Mouse (Mus musculus) lung, embryonic 15.5 days (tissue): ENCODE data around the gene Nfia. TPM values are rescaled to one million over a fixed set of nuclear protein-coding genes. Genes with fewer than 3 reads are reported as not detected.

ENCODE experiments used
- ATAC-seq: fragments of 200-750 bp; cut with Nextera tagmentation; 2 replicates; pipeline ENCODE4 v1.8.0; 2017; ENCODE audit warnings: moderate number of reproducible peaks, borderline replicate concordance; ENCODE audit not compliant: low FRiP score, low TSS enrichment; ENCODE audit errors: extremely low read depth
- H3K27ac ChIP-seq: fragments of 300-500 bp; sonication (generic); 2 replicates; pipeline ENCODE4 v1.5.1; 2015; ENCODE audit warnings: moderate library complexity, mild to moderate bottlenecking, inconsistent platforms
- H3K27me3 ChIP-seq: fragments of 300-500 bp; sonication (generic); 2 replicates; pipeline ENCODE4 v1.6.1; 2015; ENCODE audit warnings: inconsistent platforms
- H3K36me3 ChIP-seq: fragments of 300-500 bp; sonication (generic); 2 replicates; pipeline ENCODE4 v1.6.1; 2015; ENCODE audit warnings: inconsistent platforms
- H3K4me1 ChIP-seq: fragments of 300-500 bp; sonication (generic); 2 replicates; pipeline ENCODE4 v1.6.1; 2015; ENCODE audit warnings: inconsistent platforms
- H3K4me2 ChIP-seq: fragments of 300-500 bp; sonication (generic); 2 replicates; pipeline ENCODE4 v1.6.1; 2015; ENCODE audit warnings: inconsistent platforms, mild to moderate bottlenecking, moderate library complexity
- H3K4me3 ChIP-seq: fragments of 300-500 bp; sonication (generic); 2 replicates; pipeline ENCODE4 v1.5.1; 2015; ENCODE audit warnings: mild to moderate bottlenecking, inconsistent platforms
- H3K9ac ChIP-seq: fragments of 300-500 bp; sonication (generic); 2 replicates; pipeline ENCODE4 v1.6.1; 2015; ENCODE audit warnings: inconsistent platforms
- H3K9me3 ChIP-seq: fragments of 300-500 bp; sonication (generic); 2 replicates; pipeline ENCODE4 v1.6.1; 2016; ENCODE audit warnings: inconsistent platforms
- WGBS: fragments of 180-500 bp; shearing (Covaris S2); methylation state at CpG from one replicate; pipeline ENCODE4 v1.1.7; 2015; 5-methylcytosine and 5-hydroxymethylcytosine counted together
- polyA plus RNA-seq: library from polyadenylated mRNA; unstranded; fragments of >200 nt; fragmentation: Nextera tagmentation; extraction: Ambion mirVana; gene quantifications from 2 replicates; pipeline ENCODE4 v1.2.1, GENCODE M21; 2015

Gene Nfia
- polyA plus RNA-seq, 1 experiment from 2014 or later = 50.2 TPM

DNA sequence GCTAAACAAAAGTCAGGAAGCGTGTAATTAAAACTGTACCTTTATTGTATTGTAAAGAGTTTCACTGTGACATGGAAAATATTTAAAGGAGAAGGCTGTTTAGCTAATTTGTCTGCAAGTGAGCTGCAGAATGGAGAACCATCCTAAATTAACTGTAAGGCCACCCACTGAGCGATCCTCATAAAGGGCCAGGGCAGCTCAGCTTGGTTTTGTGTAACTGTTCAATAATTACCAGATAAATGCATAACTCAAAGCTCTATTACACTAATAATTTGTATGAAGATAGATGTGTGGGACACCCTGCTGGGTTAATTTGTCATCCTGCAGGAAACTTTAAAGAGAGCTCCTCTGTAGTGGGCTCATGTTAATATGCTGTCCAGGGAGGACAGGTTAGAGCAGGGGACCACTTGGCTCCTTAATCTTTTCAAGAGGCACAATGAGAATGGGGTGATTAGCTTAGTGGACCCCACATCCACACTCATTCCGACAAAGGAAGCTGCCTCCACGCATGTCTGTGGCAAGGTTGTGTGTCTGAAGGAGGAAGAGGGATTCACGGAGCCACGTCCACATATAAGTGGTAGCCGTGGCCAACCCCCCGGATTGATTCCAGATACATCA lies 277.6 kb downstream of the Nfia start:
- no peak overlapping the region for H3K9ac ChIP-seq
- WGBS = 77% methylated on average over 8 of the region's 8 CpGs

DNA sequence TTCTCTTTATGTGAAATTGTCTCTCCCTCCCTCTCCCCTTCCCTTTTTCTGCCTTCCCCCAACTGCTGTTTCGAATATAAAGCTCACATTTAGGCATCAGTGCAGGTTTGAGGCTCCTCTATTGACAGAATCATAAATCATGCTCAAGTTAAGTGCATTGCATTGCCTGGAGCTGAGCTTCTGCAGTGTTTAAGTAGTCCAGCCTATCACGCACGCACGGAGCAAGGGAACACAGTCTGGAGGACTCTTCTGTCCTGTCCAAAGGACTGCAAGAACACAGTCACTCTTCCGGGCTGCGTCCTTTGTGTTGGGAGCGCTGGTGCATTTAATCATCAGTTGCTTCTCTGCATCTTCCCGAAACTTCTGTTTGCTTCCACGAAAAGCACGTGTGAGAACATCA lies 278.2 kb downstream of the Nfia start:
- no peak overlapping the region for H3K9ac ChIP-seq
- H3K27ac ChIP-seq = no peak overlapping the region
- no peak overlapping the region for H3K4me3 ChIP-seq
- H3K36me3 ChIP-seq = 0 out of 2 replicates have a peak, but pooled peaks cover 9% of the 10 kb centered on the region
- H3K4me2 ChIP-seq = no peak overlapping the region
- 0 out of 2 replicates have a peak, but pooled peaks cover 6% of the 10 kb centered on the region for H3K4me1 ChIP-seq
- H3K27me3 ChIP-seq = no peaks in the 10 kb centered on the region
- no peak for ATAC-seq
- 60% methylated on average over 10 of the region's 10 CpGs for WGBS
- H3K9me3 ChIP-seq = no peaks in the 10 kb centered on the region

More for the DNA sequence above, 277.6 kb downstream of the Nfia start:
- no peaks in the 10 kb centered on the region for H3K9me3 ChIP-seq
- no peak for ATAC-seq
- 0 out of 2 replicates have a peak, but pooled peaks cover 9% of the 10 kb centered on the region for H3K36me3 ChIP-seq
- H3K4me3 ChIP-seq = no peak overlapping the region
- no peak overlapping the region for H3K27ac ChIP-seq
- H3K27me3 ChIP-seq = no peaks in the 10 kb centered on the region
- no peak overlapping the region for H3K4me2 ChIP-seq
- H3K4me1 ChIP-seq = 0 out of 2 replicates have a peak, but pooled peaks cover 6% of the 10 kb centered on the region

DNA sequence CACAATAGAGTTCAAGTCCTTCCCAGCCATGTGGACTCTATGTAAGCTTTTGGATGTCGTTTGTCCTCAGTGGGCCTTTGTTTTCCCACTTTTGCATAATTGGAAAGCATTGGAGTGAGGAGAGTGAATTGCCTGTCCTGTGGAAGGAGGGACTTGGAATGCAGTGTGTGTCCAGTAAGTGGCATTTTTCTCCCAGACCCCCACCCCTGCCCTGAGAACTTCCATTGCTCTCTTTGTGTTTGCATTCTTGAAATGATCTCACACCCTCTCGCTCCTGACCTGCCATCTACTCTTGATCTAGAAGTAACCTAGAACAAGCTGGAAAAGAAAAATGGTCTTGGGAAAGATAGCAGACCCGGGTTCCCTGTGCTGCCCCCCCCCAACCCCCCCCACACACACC lies 278.8 kb downstream of the Nfia start:
- Histone ChIP-seq H3K27me3 (no peaks in the 10 kb centered on the region), H3K27ac (no peak overlapping the region), H3K4me3 (no peak overlapping the region), H3K9ac (no peak overlapping the region), H3K9me3 (no peaks in the 10 kb centered on the region), H3K4me1 (0 out of 2 replicates have a peak, but pooled peaks cover 6% of the 10 kb centered on the region), H3K36me3 (0 out of 2 replicates have a peak, but pooled peaks cover 9% of the 10 kb centered on the region), H3K4me2 (no peak overlapping the region)
- no peak for ATAC-seq
- WGBS = 52% methylated on average over 3 of the region's 3 CpGs

DNA sequence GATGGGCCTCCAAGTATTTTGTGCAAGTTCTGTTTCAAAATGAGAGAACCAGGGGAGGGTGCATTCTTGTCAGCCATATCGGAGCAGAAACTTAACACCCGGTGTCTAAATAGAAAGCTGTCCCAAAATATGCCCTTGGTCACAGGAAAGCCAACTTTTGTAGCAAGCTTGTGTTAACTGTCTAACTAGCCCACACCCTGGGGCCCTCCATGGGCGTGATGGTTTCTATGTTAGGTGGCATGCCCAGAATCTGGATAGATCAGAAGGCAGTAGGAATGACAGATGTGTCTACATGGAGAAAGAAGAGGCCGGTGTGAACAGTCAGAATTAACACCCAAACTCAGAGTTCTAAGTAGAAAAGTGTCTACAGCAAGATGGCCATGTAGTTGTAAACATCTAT lies 282.5 kb downstream of the Nfia start:
- H3K4me3 ChIP-seq = no peak overlapping the region
- no peak for ATAC-seq
- WGBS = 84% methylated on average over 4 of the region's 4 CpGs

DNA sequence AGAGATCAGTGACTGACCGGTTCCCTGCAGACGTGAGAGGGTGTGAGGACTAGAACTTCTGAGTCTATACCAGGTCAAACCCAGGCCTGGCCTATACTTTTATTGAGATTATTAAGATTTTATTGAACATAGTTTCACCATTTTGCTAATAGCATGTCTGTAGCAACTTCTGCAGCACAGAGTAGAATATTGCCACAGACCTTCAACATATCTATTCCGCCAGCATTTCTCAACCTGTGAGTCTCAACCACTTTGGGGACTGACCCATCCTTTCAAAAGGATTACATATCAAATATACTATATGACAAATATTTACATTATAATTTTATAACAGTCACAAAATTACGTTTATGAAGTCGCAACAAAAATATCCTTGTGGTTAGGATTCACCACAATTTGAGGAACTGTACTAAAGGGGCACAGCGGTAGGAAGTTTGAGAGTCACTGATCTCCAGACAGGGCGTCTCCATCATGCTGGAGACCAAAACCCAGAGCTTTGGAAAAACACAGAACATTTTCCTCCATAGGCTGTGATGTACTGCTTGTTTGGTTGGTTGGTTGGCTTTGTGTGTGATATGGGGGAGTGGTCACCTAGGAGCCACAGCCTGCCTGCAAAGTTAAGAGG lies 284.0 kb downstream of the Nfia start:
- no peak overlapping the region for H3K4me2 ChIP-seq
- H3K4me3 ChIP-seq = no peak overlapping the region
- H3K9ac ChIP-seq = no peak overlapping the region
- no peak overlapping the region for H3K27ac ChIP-seq
- 80% methylated on average over 7 of the region's 7 CpGs for WGBS
- ATAC-seq = no peak
- no peaks in the 10 kb centered on the region for H3K9me3 ChIP-seq
- peaks cover 9% of the 10 kb centered on the region; the same call in 1 of the 2 replicates for H3K4me1 ChIP-seq
- H3K36me3 ChIP-seq = 0 out of 2 replicates have a peak, but pooled peaks cover 6% of the 10 kb centered on the region
- no peaks in the 10 kb centered on the region for H3K27me3 ChIP-seq

More for the DNA sequence above, 282.5 kb downstream of the Nfia start:
- Histone ChIP-seq H3K27ac (no peak overlapping the region), H3K27me3 (no peaks in the 10 kb centered on the region), H3K36me3 (0 out of 2 replicates have a peak, but pooled peaks cover 6% of the 10 kb centered on the region), H3K4me2 (no peak overlapping the region), H3K4me1 (no peaks in the 10 kb centered on the region), H3K9me3 (no peaks in the 10 kb centered on the region), H3K9ac (no peak overlapping the region)

DNA sequence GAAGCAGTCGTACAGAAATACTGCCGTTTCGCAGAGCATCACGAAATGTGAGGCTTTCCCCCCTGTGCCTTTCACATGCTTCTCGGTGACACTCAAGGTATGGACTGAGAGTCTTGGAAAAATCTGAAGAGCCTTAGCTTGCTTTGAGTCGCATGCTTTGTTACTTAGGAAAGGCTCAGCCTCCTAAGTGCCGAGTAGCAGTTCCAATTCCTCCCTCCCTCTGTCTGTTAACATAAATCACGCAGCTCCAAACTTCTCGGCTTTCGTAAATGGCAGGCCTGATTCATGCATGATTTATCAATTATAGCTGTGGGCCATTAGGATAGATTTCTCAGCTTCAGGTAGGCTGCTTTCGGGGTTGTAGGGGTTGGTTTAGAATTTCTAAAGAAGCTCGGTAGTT lies 284.7 kb downstream of the Nfia start:
- Histone ChIP-seq H3K9ac (no peak overlapping the region), H3K27ac (no peak overlapping the region), H3K27me3 (no peaks in the 10 kb centered on the region), H3K4me3 (no peak overlapping the region), H3K4me2 (no peak overlapping the region), H3K4me1 (peaks cover 9% of the 10 kb centered on the region; the same call in 1 of the 2 replicates), H3K36me3 (0 out of 2 replicates have a peak, but pooled peaks cover 6% of the 10 kb centered on the region), H3K9me3 (no peaks in the 10 kb centered on the region)
- WGBS = 68% methylated on average over 12 of the region's 12 CpGs
- ATAC-seq = no peak

DNA sequence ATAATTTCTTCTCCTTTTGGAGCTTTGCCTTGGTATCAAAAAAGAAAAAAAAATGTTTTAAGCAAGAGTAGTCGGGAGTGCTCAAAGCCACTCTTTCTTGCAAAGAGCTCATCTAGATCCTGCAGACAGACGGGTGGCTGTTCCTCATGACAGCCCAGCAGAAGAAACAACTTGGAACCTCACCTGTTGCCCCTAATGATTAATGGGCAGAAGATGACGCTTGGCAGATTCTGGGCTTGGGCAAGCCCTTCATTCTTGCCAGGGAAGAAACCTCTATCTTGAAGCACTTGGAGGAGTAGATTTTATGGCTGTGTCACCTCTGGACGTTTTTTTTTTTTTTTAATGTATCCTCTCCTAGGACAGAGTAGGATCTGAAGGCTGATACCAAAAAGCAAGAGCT lies 285.2 kb downstream of the Nfia start:
- WGBS = 49% methylated on average over 4 of the region's 4 CpGs
- Histone ChIP-seq H3K4me3 (no peak overlapping the region), H3K27ac (no peak overlapping the region), H3K4me2 (no peak overlapping the region), H3K27me3 (no peaks in the 10 kb centered on the region), H3K4me1 (peaks cover 11% of the 10 kb centered on the region; the same call in 1 of the 2 replicates), H3K9ac (no peak overlapping the region), H3K9me3 (no peaks in the 10 kb centered on the region), H3K36me3 (0 out of 2 replicates have a peak, but pooled peaks cover 6% of the 10 kb centered on the region)
- no peak for ATAC-seq

DNA sequence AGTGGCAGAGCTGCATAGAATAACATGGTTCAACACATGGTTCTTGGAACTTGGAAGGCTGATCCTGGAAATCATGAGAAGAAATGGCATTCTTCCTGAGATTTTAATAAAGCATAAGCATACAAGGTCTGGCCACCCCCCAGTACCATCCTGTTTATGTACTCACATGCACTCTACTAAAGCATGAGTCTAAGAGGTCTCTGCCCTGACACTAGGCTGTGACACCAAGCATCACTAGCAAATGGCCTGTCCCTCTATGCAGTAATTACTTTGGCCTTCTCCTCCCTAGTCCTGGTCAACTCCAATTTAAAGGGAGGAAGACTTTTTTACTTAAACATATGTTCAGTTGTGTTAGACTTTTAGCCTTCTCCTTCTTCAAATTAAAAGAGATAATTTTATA lies 285.6 kb downstream of the Nfia start:
- Histone ChIP-seq H3K4me2 (no peak overlapping the region), H3K36me3 (0 out of 2 replicates have a peak, but pooled peaks cover 6% of the 10 kb centered on the region), H3K27ac (no peak overlapping the region), H3K27me3 (no peaks in the 10 kb centered on the region), H3K4me3 (no peak overlapping the region), H3K9ac (no peak overlapping the region), H3K4me1 (peaks cover 13% of the 10 kb centered on the region; the same call in 1 of the 2 replicates), H3K9me3 (no peaks in the 10 kb centered on the region)
- ATAC-seq = no peak

DNA sequence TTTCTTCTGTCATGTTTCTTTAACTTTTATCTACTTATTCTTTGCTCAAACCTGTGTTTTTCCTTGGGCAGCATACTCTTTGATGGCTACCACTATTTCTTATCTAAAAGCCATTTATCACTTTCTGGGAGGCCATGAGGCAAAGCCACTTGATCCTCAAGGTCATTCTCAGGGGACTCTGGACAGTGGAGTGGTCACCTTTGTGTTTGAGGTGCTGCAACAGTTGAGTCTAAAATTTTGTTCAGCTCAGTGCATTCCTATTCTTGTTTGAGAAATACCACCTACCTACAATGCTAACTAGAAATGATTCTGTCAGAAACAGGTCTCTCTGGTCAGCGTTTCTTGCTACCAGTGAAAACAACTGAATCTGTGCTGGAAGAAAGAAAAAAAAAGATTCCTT lies 288.1 kb downstream of the Nfia start:
- no peak for ATAC-seq
- Histone ChIP-seq H3K4me2 (no peak overlapping the region), H3K36me3 (peaks cover 7% of the 10 kb centered on the region), H3K9me3 (no peaks in the 10 kb centered on the region), H3K4me3 (no peak overlapping the region), H3K27me3 (no peaks in the 10 kb centered on the region), H3K9ac (no peak overlapping the region), H3K4me1 (peaks cover 13% of the 10 kb centered on the region; the same call in 1 of the 2 replicates), H3K27ac (0 out of 2 replicates have a peak overlapping the region, but pooled peaks have one; percentile 8)
- WGBS = 18% methylated on average over 1 of the region's 1 CpGs

DNA sequence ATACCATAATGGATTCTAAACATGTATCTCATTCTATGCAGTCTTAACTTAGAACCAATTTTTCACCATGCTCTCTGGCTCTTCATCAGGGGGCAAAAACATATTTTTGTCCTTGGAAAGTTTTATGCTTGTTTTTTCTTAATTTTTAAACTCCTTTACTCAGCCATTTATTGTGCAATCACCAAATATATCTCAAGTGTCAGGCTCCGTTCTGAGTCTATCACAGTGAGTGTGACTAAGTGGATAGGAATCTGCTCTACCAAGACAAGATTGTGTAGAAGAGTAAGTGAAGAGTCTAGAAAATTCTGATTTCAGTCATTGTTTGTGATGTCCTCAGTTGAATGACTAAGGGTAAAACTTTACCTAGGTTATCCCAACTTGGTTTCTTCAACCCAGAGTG lies 288.6 kb downstream of the Nfia start:
- Histone ChIP-seq H3K4me2 (no peak overlapping the region), H3K27me3 (no peaks in the 10 kb centered on the region), H3K27ac (no peak overlapping the region), H3K36me3 (peaks cover 12% of the 10 kb centered on the region), H3K9ac (no peak overlapping the region), H3K4me3 (no peak overlapping the region), H3K9me3 (no peaks in the 10 kb centered on the region), H3K4me1 (peaks cover 16% of the 10 kb centered on the region; the same call in 1 of the 2 replicates)
- 20% methylated on average over 1 of the region's 1 CpGs for WGBS
- ATAC-seq = no peak

DNA sequence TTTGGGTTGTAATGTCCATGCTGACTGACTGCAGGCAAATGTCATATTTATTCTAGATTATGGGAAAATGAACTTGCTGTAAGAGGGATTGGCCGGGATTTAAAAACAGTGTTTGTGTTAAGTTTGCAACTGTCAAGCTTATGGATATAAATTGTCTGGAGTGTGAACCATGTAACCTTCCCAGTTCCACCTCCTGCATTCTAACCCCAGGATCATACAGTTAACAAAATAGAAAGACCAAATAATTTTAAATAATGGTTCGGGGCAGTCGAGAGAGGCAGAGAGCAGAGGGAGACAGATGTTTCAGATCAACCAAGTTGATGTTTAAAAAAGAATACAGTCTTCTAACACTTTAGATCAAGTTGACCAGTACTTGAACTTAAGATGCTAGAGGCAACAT lies 290.7 kb downstream of the Nfia start:
- H3K4me2 ChIP-seq = no peak overlapping the region
- ATAC-seq = no peak; the same call in 1 of the 2 replicates
- H3K27me3 ChIP-seq = no peaks in the 10 kb centered on the region
- H3K36me3 ChIP-seq = peaks cover 13% of the 10 kb centered on the region
- H3K27ac ChIP-seq = no peak overlapping the region
- H3K9ac ChIP-seq = no peak overlapping the region
- no peaks in the 10 kb centered on the region for H3K9me3 ChIP-seq
- no peak overlapping the region for H3K4me3 ChIP-seq
- H3K4me1 ChIP-seq = peaks cover 17% of the 10 kb centered on the region; the same call in 1 of the 2 replicates
- 39% methylated on average over 3 of the region's 3 CpGs for WGBS

DNA sequence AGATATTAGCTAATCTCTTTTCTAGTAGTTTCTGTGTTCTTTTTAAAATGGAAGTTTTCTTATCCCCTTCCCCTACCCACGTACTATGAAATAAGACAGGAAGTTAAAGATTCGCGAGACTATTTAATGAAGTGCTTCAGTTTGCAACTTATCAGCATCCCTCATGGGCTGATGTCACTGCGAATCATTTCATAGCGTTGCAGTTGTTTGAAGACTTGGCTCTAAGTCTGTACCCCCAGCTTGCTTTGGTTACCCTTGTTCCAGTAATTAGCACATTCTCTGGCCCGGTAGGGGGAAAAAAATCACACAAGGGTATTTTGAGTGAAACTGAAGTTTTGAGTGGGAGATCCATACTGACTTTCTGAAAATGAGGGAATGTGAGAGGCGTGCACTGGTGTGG lies 303.6 kb downstream of the Nfia start:
- H3K9ac ChIP-seq = no peak overlapping the region
- no peak for ATAC-seq
- no peaks in the 10 kb centered on the region for H3K9me3 ChIP-seq
- H3K4me1 ChIP-seq = peaks cover 6% of the 10 kb centered on the region; the same call in 1 of the 2 replicates
- no peak overlapping the region for H3K4me2 ChIP-seq
- H3K27ac ChIP-seq = no peak overlapping the region
- 50% methylated on average over 7 of the region's 7 CpGs for WGBS
- no peak overlapping the region for H3K4me3 ChIP-seq
- no peaks in the 10 kb centered on the region for H3K27me3 ChIP-seq
- no peaks in the 10 kb centered on the region for H3K36me3 ChIP-seq
